Mouse (Mus musculus): ENCODE results near the gene Hsf4. TPM values are rescaled to one million over a fixed set of nuclear protein-coding genes. Genes with fewer than 3 reads are reported as not detected.

Hsf4 gene
- total and polyA plus RNA-seq, 2 experiments: 4.4 to 11.0 TPM

DNA sequence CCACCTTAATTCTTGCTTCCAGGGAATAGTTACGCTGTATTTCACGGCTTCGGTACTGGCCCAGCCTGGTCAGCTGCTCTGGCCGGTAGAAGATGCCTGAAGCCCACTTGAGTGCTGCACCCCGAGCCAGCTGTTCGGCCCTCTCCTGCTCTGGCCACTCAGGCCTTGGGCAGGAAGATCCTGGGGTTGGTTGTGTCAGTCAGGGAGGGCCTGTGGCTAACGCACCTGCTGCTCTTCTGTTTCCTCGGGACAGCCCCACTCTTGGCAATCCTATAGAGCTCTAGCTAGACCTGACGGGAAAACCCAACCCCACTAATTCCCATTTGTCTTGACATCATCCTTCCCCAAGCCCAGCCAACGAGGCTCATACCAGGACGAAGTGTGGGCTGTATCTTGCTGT is 25.7 kb downstream of the Hsf4 start:
- peaks cover 12% of the 10 kb centered on the region for H3K4me1 ChIP-seq (ENCODE audit: control insufficient read depth, insufficient read depth, low read length)
- peak overlapping the region; percentile 69 for H3K9ac ChIP-seq (ENCODE audit: low read depth, low read length)
- peaks cover 11% of the 10 kb centered on the region for H3K79me2 ChIP-seq (ENCODE audit: control insufficient read depth, insufficient read depth, low read length)
- DNase-seq (ENCODE audit: extremely low read depth, low read depth, low spot score): no peak
- peaks cover 2% of the 10 kb centered on the region; the same call in 1 of the 2 replicates for H3K36me3 ChIP-seq (ENCODE audit: control insufficient read depth, insufficient read depth, low read length)
- peak overlapping the region; percentile 66 for H3K27ac ChIP-seq (replicated peaks; ENCODE audit: insufficient read depth, low read depth, low read length)
- TF ChIP-seq CTCF (IDR thresholded peaks at IDR 0.05; ENCODE audit: low read depth, low read length): no peak
- TF ChIP-seq POLR2A (IDR thresholded peaks at IDR 0.05; ENCODE audit: extremely low read depth, insufficient read depth, low read length): no peak
- peak overlapping the region; percentile 42 for H3K4me3 ChIP-seq (ENCODE audit: insufficient read depth, low read depth, low read length)
- 72% methylated on average over 11 of the region's 11 CpGs for WGBS
- no peaks in the 10 kb centered on the region for H3K27me3 ChIP-seq (ENCODE audit: control insufficient read depth, insufficient read depth, low read length)

DNA sequence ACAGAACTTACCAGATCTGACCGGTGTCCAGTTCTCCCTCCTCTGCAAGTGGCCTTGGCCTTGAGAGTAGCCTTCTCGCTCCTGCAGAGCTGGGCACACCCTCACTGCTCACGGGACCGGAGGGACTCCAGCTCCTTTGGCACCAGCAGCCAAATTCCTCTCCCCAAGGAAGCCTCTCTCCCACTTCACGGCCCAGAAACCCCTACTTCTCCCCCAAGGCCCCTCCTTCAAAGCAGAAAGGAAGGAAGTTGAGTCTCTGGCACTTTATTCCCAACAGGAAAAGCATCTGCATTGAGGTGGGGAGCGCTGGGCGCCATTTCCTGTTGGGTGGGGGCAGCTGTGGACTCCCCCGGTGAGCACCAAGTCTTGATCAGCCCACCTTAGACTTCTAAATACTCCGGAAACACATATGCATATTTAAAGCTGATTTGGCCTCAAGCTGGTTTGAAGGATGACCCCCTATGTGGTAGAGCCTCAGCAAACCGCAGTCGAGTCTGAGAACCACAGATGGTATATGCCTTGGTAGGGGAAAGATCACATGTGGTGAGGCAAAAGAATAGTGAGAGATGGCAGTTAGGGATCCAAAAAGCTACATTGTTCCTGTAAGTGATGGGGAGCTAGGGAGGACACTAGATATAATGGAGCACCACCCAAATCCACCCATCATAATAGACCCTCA is 26.4 kb downstream of the Hsf4 start, which contains the start of gene Exoc3l:
Gene Exoc3l, minus strand, starts transcription at position 207 of the 679 bp plus-strand sequence.
- Histone ChIP-seq H3K4me1 (ENCODE audit: control insufficient read depth, insufficient read depth, low read length) (peaks cover 10% of the 10 kb centered on the region), H3K27me3 (ENCODE audit: control insufficient read depth, insufficient read depth, low read length) (no peaks in the 10 kb centered on the region), H3K36me3 (ENCODE audit: control insufficient read depth, insufficient read depth, low read length) (peaks cover 5% of the 10 kb centered on the region; the same call in 1 of the 2 replicates), H3K27ac (replicated peaks; ENCODE audit: insufficient read depth, low read depth, low read length) (peak within 1 kb of the TSS; percentile 66), H3K4me3 (ENCODE audit: insufficient read depth, low read depth, low read length) (peak within 1 kb of the TSS; percentile 42), H3K79me2 (ENCODE audit: control insufficient read depth, insufficient read depth, low read length) (peaks cover 11% of the 10 kb centered on the region), H3K9ac (ENCODE audit: low read depth, low read length) (peak within 1 kb of the TSS; percentile 69)
- 0 out of 2 replicates have a peak, but pooled peaks have one; percentile 11 for TF ChIP-seq POLR2A (IDR thresholded peaks at IDR 0.05; ENCODE audit: extremely low read depth, insufficient read depth, low read length)
- no peak for TF ChIP-seq CTCF (IDR thresholded peaks at IDR 0.05; ENCODE audit: low read depth, low read length)
- DNase-seq (ENCODE audit: extremely low read depth, low read depth, low spot score): no peak
- WGBS: 69% methylated on average over 11 of the region's 11 CpGs

DNA sequence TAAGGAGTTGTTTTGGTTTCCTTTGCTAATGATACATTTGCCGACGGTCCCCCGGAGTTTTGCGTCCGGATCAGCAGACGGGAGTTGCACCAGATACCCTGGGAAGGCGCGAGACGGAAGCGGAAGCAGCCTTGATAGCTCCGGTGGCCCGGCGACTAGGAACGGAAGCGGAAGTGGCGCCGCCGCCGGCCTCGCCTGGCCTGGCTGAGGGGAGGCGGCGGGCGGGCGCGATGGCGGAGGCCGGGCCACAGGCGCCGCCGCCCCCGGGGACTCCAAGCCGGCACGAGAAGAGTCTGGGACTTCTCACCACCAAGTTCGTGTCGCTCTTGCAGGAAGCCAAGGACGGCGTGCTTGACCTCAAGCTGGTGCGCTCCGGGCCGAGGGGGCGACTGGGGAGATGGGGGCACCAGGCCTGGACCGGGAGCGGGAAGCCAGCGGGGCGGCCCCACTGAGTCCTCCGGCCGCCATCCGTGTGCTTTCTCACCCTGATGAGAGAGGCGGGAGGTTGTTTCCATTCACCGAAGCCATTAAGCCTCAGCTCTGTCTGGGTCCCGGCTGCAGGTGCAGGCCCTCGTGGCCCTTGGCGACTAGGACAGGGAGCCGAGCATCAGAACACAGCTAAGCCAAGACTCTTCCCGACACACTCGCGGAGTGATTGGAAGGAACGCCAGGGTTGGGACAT is 28.1 kb downstream of the Hsf4 start, which contains the start of gene E2f4:
Gene E2f4, plus strand, starts transcription at position 153 of the 682 bp plus-strand sequence.
- Histone ChIP-seq H3K27me3 (ENCODE audit: control insufficient read depth, insufficient read depth, low read length) (no peaks in the 10 kb centered on the region), H3K79me2 (ENCODE audit: control insufficient read depth, insufficient read depth, low read length) (peaks cover 11% of the 10 kb centered on the region), H3K36me3 (ENCODE audit: control insufficient read depth, insufficient read depth, low read length) (peaks cover 10% of the 10 kb centered on the region), H3K4me3 (ENCODE audit: insufficient read depth, low read depth, low read length) (peak within 1 kb of the TSS; percentile 95), H3K27ac (replicated peaks; ENCODE audit: insufficient read depth, low read depth, low read length) (peak within 1 kb of the TSS; percentile 44), H3K4me1 (ENCODE audit: control insufficient read depth, insufficient read depth, low read length) (peaks cover 10% of the 10 kb centered on the region), H3K9ac (ENCODE audit: low read depth, low read length) (peak within 1 kb of the TSS; percentile 91)
- TF ChIP-seq CTCF (IDR thresholded peaks at IDR 0.05; ENCODE audit: low read depth, low read length): no peak
- TF ChIP-seq POLR2A (IDR thresholded peaks at IDR 0.05; ENCODE audit: extremely low read depth, insufficient read depth, low read length): 0 out of 2 replicates have a peak, but pooled peaks have one; percentile 52
- DNase-seq (ENCODE audit: extremely low read depth, low read depth, low spot score): peak; percentile 84
- WGBS: under 1% methylated on average over 58 of the region's 58 CpGs

DNA sequence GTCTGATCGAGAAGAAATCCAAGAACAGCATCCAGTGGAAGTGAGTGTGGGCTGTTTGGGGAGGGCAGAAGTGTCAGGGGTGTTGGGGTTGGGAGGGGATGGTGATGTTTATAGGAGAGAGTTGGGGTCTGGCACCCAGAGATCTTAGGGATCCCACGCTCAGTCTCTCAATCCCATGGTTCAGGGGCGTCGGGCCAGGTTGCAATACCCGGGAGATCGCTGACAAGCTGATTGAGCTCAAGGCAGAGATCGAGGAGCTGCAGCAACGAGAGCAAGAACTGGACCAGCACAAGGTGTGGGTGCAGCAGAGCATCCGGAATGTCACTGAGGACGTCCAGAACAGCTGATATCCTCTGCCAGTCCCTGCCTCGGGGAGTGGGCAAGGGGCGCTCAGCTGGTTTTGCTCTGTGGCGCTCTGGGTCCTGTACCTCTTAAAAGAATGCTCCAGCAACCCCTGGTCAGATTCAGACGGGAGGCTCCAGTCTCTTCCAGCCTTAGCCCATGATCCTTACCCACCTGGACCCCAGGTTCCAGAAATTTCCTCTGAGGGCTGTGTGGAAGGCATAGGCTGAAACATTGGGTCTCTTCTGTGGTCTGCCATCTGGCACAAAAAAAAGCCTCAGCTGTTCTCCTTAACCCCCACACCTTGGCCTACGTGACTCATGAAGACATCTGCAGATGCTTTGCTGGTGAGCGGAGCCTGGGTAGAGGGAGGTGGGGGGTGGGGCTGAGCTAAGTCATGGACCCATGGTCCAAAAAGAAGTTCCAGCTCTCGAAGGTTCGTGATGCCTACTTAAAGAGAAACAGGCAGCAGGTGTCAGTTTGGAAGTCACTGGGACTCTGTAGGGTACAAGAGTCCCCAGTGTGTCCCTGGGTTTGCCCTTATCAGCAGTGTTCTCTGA is 29.0 kb downstream of the Hsf4 start:
- Histone ChIP-seq H3K36me3 (ENCODE audit: control insufficient read depth, insufficient read depth, low read length) (peaks cover 14% of the 10 kb centered on the region), H3K4me1 (ENCODE audit: control insufficient read depth, insufficient read depth, low read length) (peaks cover 10% of the 10 kb centered on the region)
- 40% methylated on average over 18 of the region's 18 CpGs for WGBS

DNA sequence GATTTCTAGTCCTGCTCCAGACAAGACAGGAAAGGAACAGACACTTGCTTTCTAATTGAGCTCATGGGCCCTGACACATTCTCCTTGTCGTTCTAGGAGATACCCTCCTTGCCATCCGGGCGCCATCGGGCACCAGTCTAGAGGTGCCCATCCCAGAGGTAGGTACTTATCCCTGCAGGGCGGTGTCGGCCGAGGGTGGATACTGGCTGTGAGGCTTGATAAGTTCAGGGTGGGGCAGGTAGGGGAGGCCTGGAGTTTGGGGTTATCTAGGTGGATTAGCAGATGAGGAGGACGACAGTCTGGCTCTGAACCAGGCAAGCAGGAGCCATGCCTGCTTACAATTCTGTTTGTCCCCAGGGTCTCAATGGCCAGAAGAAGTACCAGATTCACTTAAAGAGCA is 30.4 kb downstream of the Hsf4 start:
- Histone ChIP-seq H3K27me3 (ENCODE audit: control insufficient read depth, insufficient read depth, low read length) (no peaks in the 10 kb centered on the region), H3K9ac (ENCODE audit: low read depth, low read length) (no peak overlapping the region), H3K27ac (replicated peaks; ENCODE audit: insufficient read depth, low read depth, low read length) (no peak overlapping the region), H3K36me3 (ENCODE audit: control insufficient read depth, insufficient read depth, low read length) (peaks cover 19% of the 10 kb centered on the region), H3K79me2 (ENCODE audit: control insufficient read depth, insufficient read depth, low read length) (peaks cover 11% of the 10 kb centered on the region), H3K4me1 (ENCODE audit: control insufficient read depth, insufficient read depth, low read length) (peaks cover 10% of the 10 kb centered on the region), H3K4me3 (ENCODE audit: insufficient read depth, low read depth, low read length) (no peak overlapping the region)
- DNase-seq (ENCODE audit: extremely low read depth, low read depth, low spot score): no peak
- WGBS: 93% methylated on average over 8 of the region's 8 CpGs
- TF ChIP-seq CTCF (IDR thresholded peaks at IDR 0.05; ENCODE audit: low read depth, low read length) (no peak), POLR2A (IDR thresholded peaks at IDR 0.05; ENCODE audit: extremely low read depth, insufficient read depth, low read length) (no peak)

More for the DNA sequence above, 29.0 kb downstream of the Hsf4 start:
- Histone ChIP-seq H3K27ac (replicated peaks; ENCODE audit: insufficient read depth, low read depth, low read length) (no peak overlapping the region), H3K27me3 (ENCODE audit: control insufficient read depth, insufficient read depth, low read length) (no peaks in the 10 kb centered on the region), H3K9ac (ENCODE audit: low read depth, low read length) (peak overlapping the region; percentile 91), H3K79me2 (ENCODE audit: control insufficient read depth, insufficient read depth, low read length) (peaks cover 11% of the 10 kb centered on the region), H3K4me3 (ENCODE audit: insufficient read depth, low read depth, low read length) (peak overlapping the region; percentile 95)
- DNase-seq (ENCODE audit: extremely low read depth, low read depth, low spot score): no peak
- TF ChIP-seq CTCF (IDR thresholded peaks at IDR 0.05; ENCODE audit: low read depth, low read length) (no peak), POLR2A (IDR thresholded peaks at IDR 0.05; ENCODE audit: extremely low read depth, insufficient read depth, low read length) (no peak)
